Mouse (Mus musculus): ENCODE measurements around the gene Zfp950.
"Not testable (repeated sequence)": the region's sequence is repeated elsewhere in the genome, so short reads cannot be mapped to it uniquely, and the experiment has no call there.

Zfp950 gene

GRCm38 (mm10) chr19:61140342-61141206 lies at the start of gene Zfp950:
Gene Zfp950 (minus strand): TSS chr19:61140840.
- peak; percentile 92 for DNase-seq

- DNase-seq, result not testable (repeated sequence)
Measured at GRCm38 (mm10) chr19:61183590-61183989, 43.0 kb upstream of the Zfp950 start, which contains the start of gene Gm6020. Gene Gm6020 (plus strand): TSS chr19:61183890.

GRCm38 (mm10) chr19:61175756-61176324 lies 35.2 kb upstream of the Zfp950 start, which contains the start of gene Gm7102:
Gene Gm7102 (minus strand): TSS chr19:61176309.
- DNase-seq, result no peak

- DNase-seq, result no peak
Measured at GRCm38 (mm10) chr19:61151701-61152420, 11.2 kb upstream of the Zfp950 start.

- no peak for DNase-seq
Measured at GRCm38 (mm10) chr19:61151372-61151700, 10.7 kb upstream of the Zfp950 start.

GRCm38 (mm10) chr19:61141299-61141698 lies 659 bp upstream of the Zfp950 start:
- DNase-seq, result no peak

- no peak for DNase-seq
Measured at GRCm38 (mm10) chr19:61138655-61139054, 2.0 kb downstream of the Zfp950 start.

- DNase-seq, result no peak
Measured at GRCm38 (mm10) chr19:61131096-61131495, 9.5 kb downstream of the Zfp950 start.

GRCm38 (mm10) chr19:61110184-61110583 lies 30.5 kb downstream of the Zfp950 start:
- no peak for DNase-seq

- no peak for DNase-seq
Measured at GRCm38 (mm10) chr19:61097764-61098163, 42.9 kb downstream of the Zfp950 start.

GRCm38 (mm10) chr19:61096776-61097175 lies 43.9 kb downstream of the Zfp950 start:
- no peak for DNase-seq

GRCm38 (mm10) chr19:61090541-61090940 lies 50.1 kb downstream of the Zfp950 start:
- DNase-seq, result no peak

GRCm38 (mm10) chr19:61089001-61089400 lies 51.6 kb downstream of the Zfp950 start:
- no peak for DNase-seq

- DNase-seq, result no peak
Measured at GRCm38 (mm10) chr19:61087781-61088180, 52.9 kb downstream of the Zfp950 start.

GRCm38 (mm10) chr19:61085217-61085616 lies 55.4 kb downstream of the Zfp950 start:
- DNase-seq, result no peak

- peak; percentile 85 for DNase-seq
Measured at GRCm38 (mm10) chr19:61084149-61084940, 56.3 kb downstream of the Zfp950 start.

- DNase-seq, result no peak
Measured at GRCm38 (mm10) chr19:61083006-61083405, 57.6 kb downstream of the Zfp950 start.

GRCm38 (mm10) chr19:61080251-61080749 lies 60.3 kb downstream of the Zfp950 start:
- DNase-seq, result no peak

- DNase-seq, result no peak
Measured at GRCm38 (mm10) chr19:61078622-61079021, 62.0 kb downstream of the Zfp950 start.

- DNase-seq, result no peak
Measured at GRCm38 (mm10) chr19:61065011-61065410, 75.6 kb downstream of the Zfp950 start.

GRCm38 (mm10) chr19:61064386-61064785 lies 76.3 kb downstream of the Zfp950 start:
- DNase-seq, result no peak

- DNase-seq, result no peak
Measured at GRCm38 (mm10) chr19:61057581-61057980, 83.1 kb downstream of the Zfp950 start.

Measured in right cerebral cortex, adult 18-20 months (tissue).